Mouse (Mus musculus): ENCODE measurements around the gene Ccdc136. TPM values are rescaled to one million over a fixed set of nuclear protein-coding genes. Genes with fewer than 3 reads are reported as not detected.
A peak's percentile ranks its signal among the peaks of the same experiment; 100 is the strongest.

The Ccdc136 gene
- polyA plus RNA-seq, 1 experiment, result 44.5 TPM

DNA sequence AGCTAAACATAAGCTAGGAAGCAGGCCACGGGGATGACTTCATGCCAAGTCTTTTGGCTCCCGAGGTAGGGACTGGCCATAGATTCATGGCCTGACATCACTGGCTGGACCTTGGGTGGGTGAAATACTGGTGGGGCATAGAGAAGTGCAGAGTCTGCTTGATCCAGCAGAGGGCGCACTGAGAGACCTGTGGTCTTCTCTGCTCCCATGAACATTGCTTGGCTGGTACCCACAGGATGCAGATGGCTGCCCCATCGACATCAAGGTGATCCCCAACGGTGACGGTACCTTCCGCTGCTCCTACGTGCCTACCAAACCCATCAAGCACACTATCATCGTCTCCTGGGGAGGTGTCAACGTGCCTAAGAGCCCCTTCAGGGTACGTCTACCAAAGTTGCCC, 48.7 kb downstream of the Ccdc136 start:
- TF ChIP-seq POLR2A (IDR thresholded peaks at IDR 0.05; ENCODE audit: borderline replicate concordance, extremely low read depth, insufficient read depth, insufficient read length, poor library complexity, severe bottlenecking), result no peak
- TF ChIP-seq CTCF (IDR thresholded peaks at IDR 0.05; ENCODE audit: borderline replicate concordance, extremely low read depth, insufficient read depth, insufficient read length), result peak; percentile 50
- DNase-seq (ENCODE audit: low read depth), result peak; percentile 3

DNA sequence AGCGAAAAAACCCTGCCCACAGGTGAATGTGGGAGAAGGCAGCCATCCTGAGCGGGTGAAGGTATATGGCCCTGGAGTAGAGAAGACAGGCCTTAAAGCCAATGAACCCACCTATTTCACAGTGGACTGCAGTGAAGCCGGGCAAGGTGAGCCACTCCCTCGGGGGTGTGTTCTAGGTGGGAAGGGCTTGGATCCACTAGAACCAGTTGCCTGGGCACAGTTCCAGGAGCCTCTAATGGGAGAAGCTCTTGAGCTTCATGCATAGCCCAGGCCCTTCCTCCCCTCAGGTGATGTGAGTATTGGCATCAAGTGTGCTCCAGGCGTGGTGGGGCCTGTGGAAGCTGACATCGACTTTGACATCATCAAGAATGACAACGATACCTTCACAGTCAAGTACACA, 49.2 kb downstream of the Ccdc136 start:
- TF ChIP-seq POLR2A (IDR thresholded peaks at IDR 0.05; ENCODE audit: borderline replicate concordance, extremely low read depth, insufficient read depth, insufficient read length, poor library complexity, severe bottlenecking) (no peak), CTCF (IDR thresholded peaks at IDR 0.05; ENCODE audit: borderline replicate concordance, extremely low read depth, insufficient read depth, insufficient read length) (no peak)
- DNase-seq (ENCODE audit: low read depth), result no peak

DNA sequence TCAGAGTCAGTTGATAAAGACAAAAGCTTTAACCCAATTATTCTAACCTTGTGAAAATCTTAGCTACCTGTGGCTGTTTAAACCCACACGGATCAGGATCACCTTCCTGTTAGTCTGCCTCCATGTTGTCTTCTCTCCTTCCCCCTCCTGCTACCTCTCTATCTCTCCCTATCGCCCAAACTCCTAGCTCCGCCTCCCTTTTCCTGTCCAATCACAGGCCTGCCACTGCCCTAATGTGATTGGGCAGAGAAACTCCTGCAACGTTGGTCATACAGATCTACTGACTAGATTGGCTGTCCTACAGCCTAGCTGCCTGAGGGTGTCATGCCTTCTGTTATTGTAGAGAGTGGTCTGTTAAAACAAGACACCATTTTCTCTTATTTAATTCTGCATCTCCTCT, 53.7 kb downstream of the Ccdc136 start:
- TF ChIP-seq CTCF (IDR thresholded peaks at IDR 0.05; ENCODE audit: borderline replicate concordance, extremely low read depth, insufficient read depth, insufficient read length), result no peak
- TF ChIP-seq POLR2A (IDR thresholded peaks at IDR 0.05; ENCODE audit: borderline replicate concordance, extremely low read depth, insufficient read depth, insufficient read length, poor library complexity, severe bottlenecking), result no peak
- DNase-seq (ENCODE audit: low read depth), result no peak

- no peak for TF ChIP-seq CTCF (IDR thresholded peaks at IDR 0.05; ENCODE audit: borderline replicate concordance, extremely low read depth, insufficient read depth, insufficient read length)
- no peak for DNase-seq (ENCODE audit: low read depth)
These were observed 54.6 kb downstream of the Ccdc136 start for GRCm38 (mm10) chr6:29450667-29451066.

DNA sequence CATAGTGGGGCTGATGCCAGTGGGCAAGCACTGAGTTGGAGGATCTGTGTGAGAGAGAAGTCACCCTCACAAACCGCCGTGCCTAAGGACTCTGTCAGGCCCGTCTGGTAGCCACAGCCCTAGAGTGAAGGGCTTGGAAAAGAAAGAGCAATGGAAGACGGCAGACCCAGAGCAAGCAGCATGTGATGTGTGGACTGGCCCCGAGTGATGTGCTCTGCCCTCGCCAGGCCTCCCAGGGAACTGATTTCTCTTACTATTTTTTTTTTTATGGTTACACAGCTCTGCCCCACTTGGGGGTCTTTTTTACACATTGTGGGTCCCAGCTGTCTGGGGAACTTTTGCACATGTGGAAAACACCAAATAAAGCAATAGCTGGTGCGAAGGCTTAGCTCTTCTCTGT, 65.4 kb downstream of the Ccdc136 start:
- TF ChIP-seq CTCF (IDR thresholded peaks at IDR 0.05; ENCODE audit: borderline replicate concordance, extremely low read depth, insufficient read depth, insufficient read length), result no peak
- no peak for TF ChIP-seq POLR2A (IDR thresholded peaks at IDR 0.05; ENCODE audit: borderline replicate concordance, extremely low read depth, insufficient read depth, insufficient read length, poor library complexity, severe bottlenecking)
- DNase-seq (ENCODE audit: low read depth), result no peak

- no peak for DNase-seq (ENCODE audit: low read depth)
- TF ChIP-seq POLR2A (IDR thresholded peaks at IDR 0.05; ENCODE audit: borderline replicate concordance, extremely low read depth, insufficient read depth, insufficient read length, poor library complexity, severe bottlenecking) (no peak), CTCF (IDR thresholded peaks at IDR 0.05; ENCODE audit: borderline replicate concordance, extremely low read depth, insufficient read depth, insufficient read length) (no peak)
These were observed 67.3 kb downstream of the Ccdc136 start for GRCm38 (mm10) chr6:29463388-29463787.

DNA sequence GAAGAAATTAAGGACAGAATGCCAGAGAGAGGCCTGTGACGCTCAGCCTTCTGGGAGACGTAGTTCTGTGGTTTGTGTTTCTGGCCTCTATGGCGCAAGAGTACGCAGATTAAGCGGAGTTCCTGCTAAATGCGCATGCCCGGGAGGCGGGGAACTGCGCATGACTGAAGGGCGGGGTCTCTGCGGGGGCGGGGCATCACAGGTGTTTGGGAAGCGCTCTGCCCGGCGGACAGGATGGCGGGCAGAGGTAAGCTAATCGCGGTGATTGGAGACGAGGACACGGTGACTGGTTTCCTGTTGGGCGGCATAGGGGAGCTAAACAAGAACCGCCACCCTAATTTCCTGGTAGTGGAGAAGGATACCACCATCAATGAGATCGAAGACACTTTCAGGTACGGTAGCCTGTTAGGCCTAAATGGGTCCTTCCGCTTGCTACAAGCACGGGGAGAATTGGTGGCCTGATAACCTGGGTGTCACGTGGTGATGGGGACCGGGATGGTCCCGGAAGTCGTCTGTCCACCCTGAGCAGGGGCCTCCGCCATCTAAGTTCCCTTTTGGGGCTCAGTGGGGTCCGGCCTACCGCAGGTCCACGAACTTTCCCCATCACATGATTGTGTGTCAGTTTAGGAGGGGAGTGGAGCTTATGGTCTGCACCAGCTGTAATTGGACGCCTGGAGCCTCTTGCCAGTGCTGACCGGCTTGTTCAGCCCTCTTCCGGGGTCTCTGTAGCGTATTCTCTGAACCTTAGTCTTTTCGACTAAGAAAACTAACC, 71.7 kb downstream of the Ccdc136 start, which contains the start of gene Atp6v1f:
Atp6v1f (plus strand) TSS at position 136 of the 772 bp plus-strand sequence.
- peak; percentile 36; the same call in 1 of the 2 replicates for TF ChIP-seq POLR2A (IDR thresholded peaks at IDR 0.05; ENCODE audit: borderline replicate concordance, extremely low read depth, insufficient read depth, insufficient read length, poor library complexity, severe bottlenecking)
- no peak for TF ChIP-seq CTCF (IDR thresholded peaks at IDR 0.05; ENCODE audit: borderline replicate concordance, extremely low read depth, insufficient read depth, insufficient read length)
- peak; percentile 99 for DNase-seq (ENCODE audit: low read depth)

DNA sequence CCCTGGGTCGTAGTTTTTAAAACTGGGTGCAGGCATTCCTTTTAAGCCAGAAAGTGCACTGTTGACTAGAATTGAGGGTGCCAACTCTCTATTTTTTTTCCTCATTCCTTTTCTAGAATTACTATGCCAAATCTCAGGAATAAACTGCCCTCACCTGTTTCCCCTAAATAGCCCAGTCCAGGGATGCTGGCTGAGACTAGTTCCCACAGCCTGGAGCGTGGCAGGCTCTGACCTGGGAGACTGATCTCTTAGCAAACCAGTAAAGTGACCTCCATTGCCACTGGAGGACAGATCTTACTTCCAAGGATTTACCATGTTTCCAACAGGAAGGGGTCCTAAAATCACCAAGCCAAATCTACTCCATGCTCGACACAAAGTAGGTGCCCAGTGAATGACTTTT, 72.7 kb downstream of the Ccdc136 start:
- no peak for DNase-seq (ENCODE audit: low read depth)
- TF ChIP-seq POLR2A (IDR thresholded peaks at IDR 0.05; ENCODE audit: borderline replicate concordance, extremely low read depth, insufficient read depth, insufficient read length, poor library complexity, severe bottlenecking) (no peak), CTCF (IDR thresholded peaks at IDR 0.05; ENCODE audit: borderline replicate concordance, extremely low read depth, insufficient read depth, insufficient read length) (no peak)

DNA sequence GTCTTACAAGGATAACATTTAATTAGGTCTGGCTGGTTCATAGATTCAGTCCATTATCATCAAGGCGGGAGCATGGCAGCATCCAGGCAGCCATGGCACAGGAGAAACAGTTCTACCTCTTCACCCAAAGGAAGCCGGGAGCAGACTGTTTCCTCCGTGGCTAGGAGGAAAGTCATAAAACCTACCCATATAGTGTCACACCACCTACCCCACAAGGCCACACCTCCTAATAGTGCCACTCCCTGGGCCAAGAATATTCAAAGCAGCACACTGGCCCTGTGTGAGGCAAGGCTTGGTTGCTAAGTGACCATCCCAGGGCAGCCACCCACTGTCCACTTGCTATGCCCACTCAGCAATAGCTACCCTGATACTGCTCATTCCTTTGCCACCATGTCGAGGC, 75.0 kb downstream of the Ccdc136 start, which contains the start of gene Atp6v1fnb:
Atp6v1fnb (plus strand) TSS at position 301 of the 400 bp plus-strand sequence.
- TF ChIP-seq CTCF (IDR thresholded peaks at IDR 0.05; ENCODE audit: borderline replicate concordance, extremely low read depth, insufficient read depth, insufficient read length) (no peak), POLR2A (IDR thresholded peaks at IDR 0.05; ENCODE audit: borderline replicate concordance, extremely low read depth, insufficient read depth, insufficient read length, poor library complexity, severe bottlenecking) (no peak)
- no peak for DNase-seq (ENCODE audit: low read depth)

DNA sequence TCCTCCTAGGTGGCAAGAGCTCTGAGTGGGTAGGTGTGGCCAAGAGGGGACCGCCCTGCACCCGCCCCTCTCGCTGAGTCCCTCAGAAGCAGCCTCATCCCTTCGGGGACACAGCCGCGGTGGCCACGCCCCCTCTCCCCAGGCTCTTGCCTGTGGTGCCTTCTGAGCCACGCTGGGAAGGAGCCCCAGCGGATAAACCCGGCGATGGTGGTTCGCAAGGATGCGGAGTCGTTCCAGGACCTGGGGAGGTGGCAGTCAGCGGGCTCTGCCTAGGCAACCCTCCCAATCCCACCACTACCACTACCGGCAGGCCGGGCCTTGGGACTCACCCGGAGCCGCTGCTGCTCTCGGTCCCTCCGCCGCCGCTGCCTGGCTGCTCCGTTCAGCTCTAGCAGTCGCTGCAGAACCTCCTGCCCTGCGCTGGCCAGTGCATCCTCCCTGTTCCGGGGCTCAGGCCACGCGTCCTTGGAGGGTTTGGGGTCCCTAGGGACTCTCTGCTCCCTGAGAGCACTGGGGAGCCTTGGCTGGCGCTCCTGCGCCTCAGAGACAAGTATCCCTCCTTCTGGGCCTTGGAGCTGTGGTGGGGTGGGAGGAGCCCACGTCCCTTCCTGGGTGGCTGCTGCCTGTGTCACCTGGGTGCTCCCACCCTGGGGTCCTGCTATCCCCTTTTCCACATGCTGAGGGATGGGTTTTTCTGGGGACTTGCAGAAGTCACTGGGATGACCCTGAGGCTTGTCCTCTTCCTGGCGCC, 78.0 kb downstream of the Ccdc136 start:
- no peak for TF ChIP-seq POLR2A (IDR thresholded peaks at IDR 0.05; ENCODE audit: borderline replicate concordance, extremely low read depth, insufficient read depth, insufficient read length, poor library complexity, severe bottlenecking)
- TF ChIP-seq CTCF (IDR thresholded peaks at IDR 0.05; ENCODE audit: borderline replicate concordance, extremely low read depth, insufficient read depth, insufficient read length), result no peak
- DNase-seq (ENCODE audit: low read depth), result peak; percentile 91

DNA sequence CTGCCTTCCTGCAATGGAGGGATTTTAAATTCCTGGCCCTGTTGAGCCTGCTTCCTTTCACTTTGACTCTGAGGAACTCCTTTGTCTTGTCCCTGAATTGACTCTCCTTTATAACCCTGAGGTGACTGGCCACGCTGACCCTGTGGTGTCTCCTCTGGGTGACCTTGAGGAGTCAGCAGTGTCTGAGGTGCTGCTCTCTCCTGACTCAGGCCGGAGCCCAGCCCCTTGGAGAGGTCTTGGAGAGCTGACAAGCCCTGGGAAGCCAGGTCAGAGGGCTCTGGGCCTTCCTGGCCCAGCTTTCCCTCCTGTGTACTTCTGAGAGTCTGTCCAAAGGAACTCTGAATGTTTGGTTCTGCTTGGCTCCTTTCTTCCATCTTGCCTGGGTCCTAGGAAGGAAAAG, 78.6 kb downstream of the Ccdc136 start:
- TF ChIP-seq POLR2A (IDR thresholded peaks at IDR 0.05; ENCODE audit: borderline replicate concordance, extremely low read depth, insufficient read depth, insufficient read length, poor library complexity, severe bottlenecking) (no peak), CTCF (IDR thresholded peaks at IDR 0.05; ENCODE audit: borderline replicate concordance, extremely low read depth, insufficient read depth, insufficient read length) (no peak)
- no peak for DNase-seq (ENCODE audit: low read depth)

Other genes starting within 250 kb of the Ccdc136 start
- 64.6 and 77.4 TPM in 2 replicates for gene Rbm28, start 231.3 kb upstream of the Ccdc136 start, polyA plus RNA-seq (2012; rRNA removed)
- gene Prrt4, start 216.7 kb upstream of the Ccdc136 start, polyA plus RNA-seq (2012; rRNA removed), result 7.5 and 11.1 TPM in 2 replicates
- 49.2 and 52.9 TPM in 2 replicates for gene Impdh1, start 179.9 kb upstream of the Ccdc136 start, polyA plus RNA-seq (2012; rRNA removed)
- gene Hilpda, start 123.8 kb upstream of the Ccdc136 start, polyA plus RNA-seq (2012; rRNA removed), result 26.4 and 43.9 TPM in 2 replicates
- 1.5 and 3.1 TPM in 2 replicates for gene Fam71f2, start 116.7 kb upstream of the Ccdc136 start, polyA plus RNA-seq (2012; rRNA removed)
- not detected in 2 replicates for gene Fam71f1, start 77.2 kb upstream of the Ccdc136 start, polyA plus RNA-seq (2012; rRNA removed)
- gene Calu, start 48.2 kb upstream of the Ccdc136 start, polyA plus RNA-seq (2012; rRNA removed), result 98.1 and 118 TPM in 2 replicates
- gene Opn1sw, start 7.8 kb upstream of the Ccdc136 start, polyA plus RNA-seq (2012; rRNA removed), result 0.11 and 0.32 TPM in 2 replicates
- 3.2 and 9.7 TPM in 2 replicates for gene Flnc, start 36.9 kb downstream of the Ccdc136 start, polyA plus RNA-seq (2012; rRNA removed)
- gene Atp6v1f, start 71.4 kb downstream of the Ccdc136 start, polyA plus RNA-seq (2012; rRNA removed), result 258 and 356 TPM in 2 replicates
- gene Atp6v1fnb, start 75.1 kb downstream of the Ccdc136 start, polyA plus RNA-seq (2012; rRNA removed), result 0.14 and 0.23 TPM in 2 replicates
- 35.4 and 48.3 TPM in 2 replicates for gene Kcp, start 111.6 kb downstream of the Ccdc136 start, polyA plus RNA-seq (2012; rRNA removed)
- gene Irf5, start 130.3 kb downstream of the Ccdc136 start, polyA plus RNA-seq (2012; rRNA removed), result 1.6 and 1.9 TPM in 2 replicates
- gene Tnpo3, start 213.6 kb downstream of the Ccdc136 start, polyA plus RNA-seq (2012; rRNA removed), result 75.1 and 76.8 TPM in 2 replicates

Data from brain, embryonic 14.5 days (tissue).